Mouse (Mus musculus): ENCODE results near the gene Drd5. TPM values are rescaled to one million over a fixed set of nuclear protein-coding genes. Genes with fewer than 3 reads are reported as not detected.

Gene Drd5
- total RNA-seq, 1 experiment = not detected

DNA sequence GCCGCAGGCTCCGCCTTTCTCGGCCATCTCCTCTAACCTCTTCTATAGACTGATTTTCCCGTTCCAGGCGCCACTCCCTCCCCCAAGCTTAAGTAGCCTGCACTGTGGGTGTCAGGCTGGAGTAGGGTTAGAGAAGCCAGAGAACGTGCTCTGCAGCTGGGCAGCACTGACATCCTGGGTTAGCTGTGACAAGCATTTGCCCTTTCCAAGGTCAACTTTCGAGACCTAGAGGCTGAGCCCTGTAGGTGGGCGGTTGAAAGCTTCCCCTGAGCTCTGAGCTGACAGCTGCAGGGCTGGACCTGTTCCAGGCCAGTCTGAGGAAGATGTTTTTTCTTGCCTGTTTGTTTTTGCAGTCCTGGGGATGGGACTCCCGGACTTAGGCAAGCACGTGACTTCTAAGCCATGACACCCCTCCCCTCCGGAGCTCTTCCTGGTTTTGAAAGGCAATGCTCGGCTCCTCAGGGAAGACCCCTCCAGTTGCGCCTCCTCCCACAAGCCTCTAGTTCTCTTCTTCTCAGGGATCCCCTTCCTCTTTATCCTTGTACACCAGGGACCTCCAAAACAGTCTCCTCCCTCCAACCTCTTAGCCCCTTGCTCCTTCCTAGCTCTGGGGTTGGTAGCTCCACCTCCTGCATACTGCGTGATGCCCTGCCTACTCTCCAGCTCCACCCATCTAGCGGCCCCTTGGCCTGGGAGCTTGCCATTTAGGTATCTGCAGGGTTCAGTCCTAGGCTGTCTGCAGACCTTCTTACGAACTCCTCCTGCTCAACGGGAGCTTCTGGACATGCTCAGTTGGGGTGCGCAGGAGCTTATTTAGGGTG lies 47.7 kb downstream of the Drd5 start:
- Histone ChIP-seq H3K4me1 (ENCODE audit: control insufficient read depth in 2 of 2, insufficient read depth in 2 of 2, low read length in 2 of 2, poor library complexity in 1 of 2) (peaks cover 0 to 11% of the 10 kb centered on the region in 2 experiments; a peak in 3 of 4 replicates), H3K27ac (ENCODE audit: insufficient read depth, low read depth, low read length, poor library complexity, severe bottlenecking) (no peak overlapping the region; the same call in 1 of the 2 replicates), H3K4me3 (ENCODE audit: insufficient read depth in 1 of 2, low read depth in 1 of 2, low read length in 2 of 2, poor library complexity in 1 of 2, severe bottlenecking in 1 of 2) (peak overlapping the region in 1 of 2 experiments; percentile 33; a peak in 1 of 4 replicates), H3K9me3 (ENCODE audit: control insufficient read depth, insufficient read depth, low read depth, low read length) (no peaks in the 10 kb centered on the region), H3K9ac (ENCODE audit: insufficient read depth, low read depth, low read length, poor library complexity, severe bottlenecking) (no peak overlapping the region), H3K36me3 (ENCODE audit: control insufficient read depth, insufficient read depth, low read length, poor library complexity, severe bottlenecking) (no peaks in the 10 kb centered on the region)
- in situ Hi-C loops (cut with MboI; ENCODE audit: low sequenced_read_pairs in 2 of 2, unreplicated experiment in 2 of 2) = no loop called here
- TF ChIP-seq CHD2 (IDR thresholded peaks at IDR 0.05; ENCODE audit: low read depth, low read length) = no peak
- TF ChIP-seq HCFC1 (IDR thresholded peaks at IDR 0.05; ENCODE audit: borderline replicate concordance, insufficient read depth, low read length) = no peak
- no peak for TF ChIP-seq ZC3H11A (IDR thresholded peaks at IDR 0.05; ENCODE audit: borderline replicate concordance, low read depth, low read length)
- TF ChIP-seq ZNF384 (IDR thresholded peaks at IDR 0.05; ENCODE audit: low read depth, low read length) = no peak
- DNase-seq (ENCODE audit: low read depth, low spot score) = peak; percentile 26

DNA sequence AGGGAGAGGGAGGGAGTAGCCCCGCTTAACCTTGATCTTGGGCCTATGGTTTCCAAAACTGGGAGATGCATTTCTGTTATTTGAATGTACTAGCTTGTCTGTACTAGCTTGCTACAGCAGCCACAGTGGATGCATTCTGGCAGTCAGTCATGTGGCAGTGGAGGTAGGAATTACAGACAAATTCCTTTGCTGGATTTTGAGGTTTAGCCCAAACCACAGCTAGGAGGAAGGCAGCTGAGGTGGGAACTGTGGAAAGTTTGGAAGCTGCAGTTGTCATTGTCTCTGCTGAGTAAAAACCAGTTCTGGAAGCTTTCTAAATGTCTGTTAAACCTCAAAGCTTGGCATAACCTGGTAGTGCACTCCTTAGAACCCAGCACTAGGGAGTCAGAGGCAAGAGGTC lies 52.1 kb downstream of the Drd5 start:
- in situ Hi-C loops (cut with MboI; ENCODE audit: low sequenced_read_pairs in 2 of 2, unreplicated experiment in 2 of 2) = no loop called here

More for the DNA sequence above, 52.1 kb downstream of the Drd5 start:
- Histone ChIP-seq H3K27ac (ENCODE audit: insufficient read depth, low read depth, low read length, poor library complexity, severe bottlenecking) (no peak overlapping the region), H3K9ac (ENCODE audit: insufficient read depth, low read depth, low read length, poor library complexity, severe bottlenecking) (no peak overlapping the region), H3K4me1 (ENCODE audit: control insufficient read depth in 2 of 2, insufficient read depth in 2 of 2, low read length in 2 of 2, poor library complexity in 1 of 2) (peaks cover 0 to 9% of the 10 kb centered on the region in 2 experiments; a peak in 2 of 4 replicates), H3K9me3 (ENCODE audit: control insufficient read depth, insufficient read depth, low read depth, low read length) (no peaks in the 10 kb centered on the region), H3K4me3 (ENCODE audit: insufficient read depth in 1 of 2, low read depth in 1 of 2, low read length in 2 of 2, poor library complexity in 1 of 2, severe bottlenecking in 1 of 2) (no peak overlapping the region), H3K36me3 (ENCODE audit: control insufficient read depth, insufficient read depth, low read length, poor library complexity, severe bottlenecking) (no peaks in the 10 kb centered on the region)
- no peak for DNase-seq (ENCODE audit: low read depth, low spot score)
- TF ChIP-seq ZNF384 (IDR thresholded peaks at IDR 0.05; ENCODE audit: low read depth, low read length) (no peak), MAFK (IDR thresholded peaks at IDR 0.05; ENCODE audit: insufficient read depth, low read depth, low read length) (no peak), CHD2 (IDR thresholded peaks at IDR 0.05; ENCODE audit: low read depth, low read length) (no peak)

Other genes with a start within 250 kb of the Drd5 start
- 2.9 and 5.0 TPM in 2 replicates for gene Nsg1, start 159.5 kb upstream of the Drd5 start, total RNA-seq (2012; rRNA removed)
- gene Zbtb49, start 98.9 kb upstream of the Drd5 start, total RNA-seq (2012; rRNA removed) = 18.3 and 23.8 TPM in 2 replicates
- 93.2 and 124 TPM in 2 replicates for gene Lyar, start 98.9 kb upstream of the Drd5 start, total RNA-seq (2012; rRNA removed)
- 47.7 and 62.5 TPM in 2 replicates for gene Tmem128, start 59.2 kb upstream of the Drd5 start, total RNA-seq (2012; rRNA removed)
- 1.2 and 1.5 TPM in 2 replicates for gene Otop1, start 43.4 kb upstream of the Drd5 start, total RNA-seq (2012; rRNA removed)
- 0.71 and 0.74 TPM in 2 replicates for gene Slc2a9, start 183.8 kb downstream of the Drd5 start, total RNA-seq (2012; rRNA removed)
- gene Wdr1, start 243.9 kb downstream of the Drd5 start, total RNA-seq (2012; rRNA removed) = 165 and 232 TPM in 2 replicates

Measured in ES-E14 (cell line).